Comparison of ENCODE assay signal across 7 mouse cellular contexts in the genomic region with DNA sequence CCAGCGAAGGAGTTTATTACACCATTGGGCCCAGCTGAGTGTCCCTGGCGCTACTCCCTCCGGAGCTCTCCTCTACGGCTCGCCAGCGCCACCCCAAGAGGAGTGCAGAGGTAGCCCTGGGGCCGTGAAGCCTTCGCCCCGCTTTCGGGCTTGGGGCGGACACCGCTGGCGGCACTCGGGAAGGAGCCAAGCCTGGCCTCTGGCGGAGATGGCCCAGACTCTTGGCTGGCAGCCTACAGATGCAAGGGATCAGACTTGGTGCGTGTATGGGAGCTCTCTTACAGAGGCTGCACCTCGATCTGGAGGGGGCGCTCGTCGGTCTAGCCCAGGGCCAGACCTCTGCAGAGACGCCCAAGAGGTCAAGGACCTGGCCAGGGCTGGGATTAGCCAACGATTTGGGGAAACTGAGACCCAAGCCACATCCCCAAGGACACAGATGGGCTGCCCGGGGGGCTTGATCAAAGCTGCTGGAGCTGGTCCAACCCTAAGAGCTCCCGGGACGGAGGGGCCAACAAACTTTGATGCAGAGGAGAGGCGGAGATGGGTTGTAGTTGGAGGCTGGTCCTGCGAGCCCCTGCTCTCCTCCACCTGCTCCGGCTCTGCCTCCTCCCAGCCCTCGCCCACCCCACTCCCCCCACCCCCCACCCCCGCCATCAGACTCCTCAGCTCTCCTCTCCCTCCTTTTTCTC. TPM values are rescaled to one million over a fixed set of nuclear protein-coding genes. Genes with fewer than 3 reads are reported as not detected.
DNase-seq lines count a peak whose midpoint lies in the region; ATAC-seq and TF ChIP-seq lines count a peak whose summit lies in the region.

No protein-coding gene starts in this region.

- peak; percentile 59 for TF ChIP-seq CTCF in heart, adult 2 months (IDR thresholded peaks at IDR 0.05)
- TF ChIP-seq CTCF in kidney, adult 2 months (conservative IDR thresholded peaks at IDR 0.05; ENCODE audit: insufficient read depth, insufficient read length, low read depth, low read length) = no peak

- no peak overlapping the region for H3K27ac ChIP-seq in heart, adult 2 months
- H3K27ac ChIP-seq in kidney, adult 2 months (ENCODE audit: insufficient read depth, low read depth, low read length) = no peak overlapping the region
- no peak overlapping the region for H3K27ac ChIP-seq in neural tube, embryonic 12.5 days

- H3K9ac ChIP-seq in heart, adult 2 months (ENCODE audit: low read depth, low read length) = no peak overlapping the region
- peak overlapping the region; percentile 51 for H3K9ac ChIP-seq in neural tube, embryonic 12.5 days

- DNase-seq in adrenal gland, postnatal 36 days = peak; percentile 75 to 78
- peak; percentile 85 for DNase-seq in embryo, embryonic 11 days
- peak; percentile 52 to 57 for DNase-seq in heart, adult 2 months
- DNase-seq in kidney, adult 2 months = peak; percentile 27
- peak; percentile 25 for DNase-seq in liver

- intact Hi-C loops in heart, adult 2 months (cut with DNase I) = no loop called here

- H3K79me2 ChIP-seq in heart, adult 2 months (replicated peaks; ENCODE audit: control insufficient read depth, insufficient read depth, low read length) = no peaks in the 10 kb centered on the region

- WGBS in heart, adult 2 months = 2% methylated on average over 29 of the region's 30 CpGs
- 2% methylated on average over 30 of the region's 30 CpGs for WGBS in kidney, adult 2 months
- under 1% methylated on average over 30 of the region's 30 CpGs for WGBS in neural tube, embryonic 12.5 days

- peak overlapping the region; percentile 89 for H3K4me2 ChIP-seq in neural tube, embryonic 12.5 days (replicated peaks)

- H3K9me3 ChIP-seq in neural tube, embryonic 12.5 days = 0 out of 2 replicates have a peak, but pooled peaks cover 4% of the 10 kb centered on the region

- H3K4me3 ChIP-seq in heart, adult 2 months = peak overlapping the region; percentile 38; the same call in 1 of the 2 replicates
- no peak overlapping the region for H3K4me3 ChIP-seq in kidney, adult 2 months (ENCODE audit: insufficient read depth, low read depth, low read length)
- peak overlapping the region; percentile 43 for H3K4me3 ChIP-seq in neural tube, embryonic 12.5 days

- H3K36me3 ChIP-seq in heart, adult 2 months (ENCODE audit: control insufficient read depth, insufficient read depth, low read length) = no peaks in the 10 kb centered on the region
- no peaks in the 10 kb centered on the region for H3K36me3 ChIP-seq in kidney, adult 2 months (ENCODE audit: control insufficient read depth, insufficient read depth, low read length)
- H3K36me3 ChIP-seq in neural tube, embryonic 12.5 days = no peaks in the 10 kb centered on the region

- no peak for TF ChIP-seq POLR2A in heart, adult 2 months (IDR thresholded peaks at IDR 0.05; ENCODE audit: insufficient read depth, low read depth, low read length)
- TF ChIP-seq POLR2A in kidney, adult 2 months (IDR thresholded peaks at IDR 0.05; ENCODE audit: low read depth, low read length) = no peak

- no peak for TF ChIP-seq EP300 in heart, adult 2 months (IDR thresholded peaks at IDR 0.05; ENCODE audit: insufficient read depth, low read depth, low read length)

- peaks cover 7% of the 10 kb centered on the region for H3K27me3 ChIP-seq in heart, adult 2 months (ENCODE audit: control insufficient read depth, insufficient read depth, low read length)
- H3K27me3 ChIP-seq in kidney, adult 2 months (replicated peaks; ENCODE audit: control insufficient read depth, insufficient read depth, low read length) = peaks cover 3% of the 10 kb centered on the region
- H3K27me3 ChIP-seq in neural tube, embryonic 12.5 days (replicated peaks) = peaks cover 68% of the 10 kb centered on the region

- no peaks in the 10 kb centered on the region for H3K4me1 ChIP-seq in heart, adult 2 months (ENCODE audit: control insufficient read depth, insufficient read depth, low read length)
- H3K4me1 ChIP-seq in kidney, adult 2 months (ENCODE audit: control insufficient read depth, insufficient read depth, low read length) = no peaks in the 10 kb centered on the region
- H3K4me1 ChIP-seq in neural tube, embryonic 12.5 days = peaks cover 43% of the 10 kb centered on the region

- ATAC-seq in neural tube, embryonic 12.5 days (ENCODE audit: low FRiP score, low read depth) = peak; percentile 72
- ATAC-seq in megakaryocyte-erythroid progenitor cell, adult 5-6 weeks (replicated peaks; ENCODE audit: low FRiP score, low TSS enrichment, poor library complexity, severe bottlenecking) = no peak

RNA-seq across cellular contexts. Expression of a gene that starts 0.4 kb away (rescaled TPM):
- not detected for total RNA-seq in adrenal gland, postnatal 36 days (2021)
- total RNA-seq in heart, adult 2 months (2021) = not detected
- polyA plus RNA-seq in heart, adult 2 months (2012; rRNA removed) = 0.04 TPM in 1 of 2 replicates, not detected in the other
- polyA plus RNA-seq in kidney, adult 2 months (2012; rRNA removed) = not detected in 2 replicates
- 1.4 and 2.2 TPM in 2 replicates for polyA plus RNA-seq in neural tube, embryonic 12.5 days (2016; fragmentation: Nextera tagmentation; extraction: Ambion mirVana)
- not detected in 2 replicates for total RNA-seq in megakaryocyte-erythroid progenitor cell, adult 5-6 weeks (2014; fragmentation: Nextera tagmentation)
- not detected in 2 replicates for total RNA-seq in megakaryocyte-erythroid progenitor cell, adult 5-6 weeks (2017)

Comparison
In these comparisons a context has a peak if more than half of its experiments do, and no peak if none do; other contexts are left out.
1. DNase-seq: peak in every context shown above with its lines; median percentile 85 in embryo, embryonic 11 days; 76 in adrenal gland, postnatal 36 days; 54 in heart, adult 2 months; 27 in kidney, adult 2 months; 25 in liver.